Mouse (Mus musculus) midbrain, embryonic 12.5 days (tissue): ENCODE results near the gene Cd302. TPM values are rescaled to one million over a fixed set of nuclear protein-coding genes. Genes with fewer than 3 reads are reported as not detected.
A peak's percentile ranks its signal among the peaks of the same experiment; 100 is the strongest.

Source experiments
- ATAC-seq: fragments of 200-750 bp; cut with Nextera tagmentation; 2 replicates; pipeline ENCODE4 v1.8.0; 2017; ENCODE audit warnings: low read depth, moderate TSS enrichment, moderate library complexity; ENCODE audit not compliant: low FRiP score
- H3K27ac ChIP-seq: fragments of 300-500 bp; sonication (generic); replicated peaks from 2 replicates; pipeline ENCODE4 v1.5.1; 2016; ENCODE audit warnings: mild to moderate bottlenecking
- H3K27me3 ChIP-seq: fragments of 300-500 bp; sonication (generic); 2 replicates; pipeline ENCODE4 v1.6.1; 2016; ENCODE audit warnings: mild to moderate bottlenecking
- H3K36me3 ChIP-seq: fragments of 300-500 bp; sonication (generic); 2 replicates; pipeline ENCODE4 v1.6.1; 2016
- H3K4me1 ChIP-seq: fragments of 300-500 bp; sonication (generic); 2 replicates; pipeline ENCODE4 v1.6.1; 2016
- H3K4me2 ChIP-seq: fragments of 300-500 bp; sonication (generic); replicated peaks from 2 replicates; pipeline ENCODE4 v1.6.1; 2016; ENCODE audit warnings: mild to moderate bottlenecking, moderate library complexity
- H3K4me3 ChIP-seq: fragments of 300-500 bp; sonication (generic); 2 replicates; pipeline ENCODE4 v1.5.1; 2016; ENCODE audit warnings: mild to moderate bottlenecking
- H3K9ac ChIP-seq: fragments of 300-500 bp; sonication (generic); replicated peaks from 2 replicates; pipeline ENCODE4 v1.6.1; 2016; ENCODE audit warnings: mild to moderate bottlenecking, moderate library complexity
- H3K9me3 ChIP-seq: fragments of 300-500 bp; sonication (generic); 2 replicates; pipeline ENCODE4 v1.6.1; 2016; ENCODE audit warnings: mild to moderate bottlenecking
- WGBS: fragments of 180-500 bp; shearing (Covaris S2); methylation state at CpG from one replicate; pipeline ENCODE4 v1.1.7; 2016; 5-methylcytosine and 5-hydroxymethylcytosine counted together
- polyA plus RNA-seq: library from polyadenylated mRNA; unstranded; fragments of >200 nt; fragmentation: Nextera tagmentation; extraction: Ambion mirVana; gene quantifications from 2 replicates; pipeline ENCODE4 v1.2.1, GENCODE M21; 2016

The Cd302 gene
- polyA plus RNA-seq, 1 experiment from 2014 or later: 18.2 TPM

GRCm38 (mm10) chr2:60209703-60210651 is 74.3 kb downstream of the Cd302 start, which contains the start of the genes Baz2b and March7:
Gene Baz2b, minus strand, starts transcription at chr2:60209839.
Gene March7, plus strand, starts transcription at chr2:60209887.
- Histone ChIP-seq H3K9ac (peak within 1 kb of the TSS; percentile 94), H3K27ac (peak within 1 kb of the TSS; percentile 95), H3K4me1 (peaks cover 23% of the 10 kb centered on the region), H3K27me3 (peaks cover 5% of the 10 kb centered on the region; the same call in 1 of the 2 replicates), H3K9me3 (no peaks in the 10 kb centered on the region), H3K4me2 (peak within 1 kb of the TSS; percentile 77), H3K4me3 (peak within 1 kb of the TSS; percentile 91), H3K36me3 (0 out of 2 replicates have a peak, but pooled peaks cover 4% of the 10 kb centered on the region)
- peak; percentile 93 for ATAC-seq
- WGBS: under 1% methylated on average over 68 of the region's 109 CpGs

GRCm38 (mm10) chr2:60209122-60209611 is 75.1 kb downstream of the Cd302 start:
- H3K36me3 ChIP-seq: 0 out of 2 replicates have a peak, but pooled peaks cover 2% of the 10 kb centered on the region
- H3K9ac ChIP-seq: peak overlapping the region; percentile 94
- WGBS: under 1% methylated on average over 28 of the region's 35 CpGs
- peak overlapping the region; percentile 91 for H3K4me3 ChIP-seq
- H3K4me2 ChIP-seq: peak overlapping the region; percentile 77
- ATAC-seq: peak; percentile 50; the same call in 1 of the 2 replicates
- H3K27me3 ChIP-seq: peaks cover 5% of the 10 kb centered on the region; the same call in 1 of the 2 replicates
- H3K9me3 ChIP-seq: no peaks in the 10 kb centered on the region
- H3K27ac ChIP-seq: peak overlapping the region; percentile 95
- peaks cover 23% of the 10 kb centered on the region for H3K4me1 ChIP-seq

- ATAC-seq: peak; percentile 32; the same call in 1 of the 2 replicates
- 69% methylated on average over 6 of the region's 6 CpGs for whole genome bisulfite sequencing
- H3K9ac ChIP-seq: no peak overlapping the region
Measured at GRCm38 (mm10) chr2:60205795-60206194, 78.5 kb downstream of the Cd302 start.

GRCm38 (mm10) chr2:60204162-60204561 is 80.1 kb downstream of the Cd302 start:
- ATAC-seq: no peak
- WGBS: 88% methylated on average over 6 of the region's 6 CpGs

More at GRCm38 (mm10) chr2:60205795-60206194, 78.5 kb downstream of the Cd302 start:
- no peak overlapping the region for H3K4me2 ChIP-seq
- H3K4me1 ChIP-seq: peaks cover 6% of the 10 kb centered on the region
- no peaks in the 10 kb centered on the region for H3K36me3 ChIP-seq
- H3K27ac ChIP-seq: no peak overlapping the region
- H3K9me3 ChIP-seq: no peaks in the 10 kb centered on the region
- H3K27me3 ChIP-seq: peaks cover 5% of the 10 kb centered on the region; the same call in 1 of the 2 replicates
- H3K4me3 ChIP-seq: no peak overlapping the region

GRCm38 (mm10) chr2:60203733-60204132 is 80.6 kb downstream of the Cd302 start:
- no peak overlapping the region for H3K27ac ChIP-seq
- no peak overlapping the region for H3K4me2 ChIP-seq
- no peaks in the 10 kb centered on the region for H3K9me3 ChIP-seq
- peaks cover 5% of the 10 kb centered on the region for H3K4me1 ChIP-seq
- peaks cover 5% of the 10 kb centered on the region; the same call in 1 of the 2 replicates for H3K27me3 ChIP-seq
- ATAC-seq: no peak
- H3K36me3 ChIP-seq: no peaks in the 10 kb centered on the region
- no peak overlapping the region for H3K4me3 ChIP-seq
- no peak overlapping the region for H3K9ac ChIP-seq
- 93% methylated on average over 4 of the region's 4 CpGs for WGBS

More at GRCm38 (mm10) chr2:60204162-60204561, 80.1 kb downstream of the Cd302 start:
- H3K36me3 ChIP-seq: no peaks in the 10 kb centered on the region
- H3K4me2 ChIP-seq: no peak overlapping the region
- peaks cover 5% of the 10 kb centered on the region for H3K4me1 ChIP-seq
- peaks cover 5% of the 10 kb centered on the region; the same call in 1 of the 2 replicates for H3K27me3 ChIP-seq
- H3K9ac ChIP-seq: no peak overlapping the region
- no peak overlapping the region for H3K27ac ChIP-seq
- H3K9me3 ChIP-seq: no peaks in the 10 kb centered on the region
- no peak overlapping the region for H3K4me3 ChIP-seq

GRCm38 (mm10) chr2:60202900-60203530 is 81.3 kb downstream of the Cd302 start:
- H3K4me1 ChIP-seq: peaks cover 2% of the 10 kb centered on the region; the same call in 1 of the 2 replicates
- H3K4me2 ChIP-seq: no peak overlapping the region
- H3K4me3 ChIP-seq: no peak overlapping the region
- H3K9ac ChIP-seq: no peak overlapping the region
- H3K9me3 ChIP-seq: no peaks in the 10 kb centered on the region
- H3K27me3 ChIP-seq: peaks cover 2% of the 10 kb centered on the region; the same call in 1 of the 2 replicates
- no peaks in the 10 kb centered on the region for H3K36me3 ChIP-seq
- no peak for ATAC-seq
- no peak overlapping the region for H3K27ac ChIP-seq
- WGBS: 85% methylated on average over 8 of the region's 8 CpGs

Other genes with a start within 250 kb of the Cd302 start
- 86.9 and 96.0 TPM in 2 replicates for gene Baz2b, start 74.6 kb downstream of the Cd302 start, polyA plus RNA-seq
- 96.9 and 103 TPM in 2 replicates for gene March7, start 74.6 kb downstream of the Cd302 start, polyA plus RNA-seq
- gene Ly75, start 98.8 kb upstream of the Cd302 start, polyA plus RNA-seq: 1.4 TPM in 2 replicates